Mouse (Mus musculus) embryo, embryonic 10 days (tissue): Measurements from ENCODE around the gene Usp5.
"Not testable (repeated sequence)": the region's sequence is repeated elsewhere in the genome, so short reads cannot be mapped to it uniquely, and the experiment has no call there.

ENCODE experiments used
- DNase-seq: peaks from one replicate; pipeline ENCODE4 v3.0.0-alpha.2; 2015; ENCODE audit warnings: low spot score

The Usp5 gene

DNA sequence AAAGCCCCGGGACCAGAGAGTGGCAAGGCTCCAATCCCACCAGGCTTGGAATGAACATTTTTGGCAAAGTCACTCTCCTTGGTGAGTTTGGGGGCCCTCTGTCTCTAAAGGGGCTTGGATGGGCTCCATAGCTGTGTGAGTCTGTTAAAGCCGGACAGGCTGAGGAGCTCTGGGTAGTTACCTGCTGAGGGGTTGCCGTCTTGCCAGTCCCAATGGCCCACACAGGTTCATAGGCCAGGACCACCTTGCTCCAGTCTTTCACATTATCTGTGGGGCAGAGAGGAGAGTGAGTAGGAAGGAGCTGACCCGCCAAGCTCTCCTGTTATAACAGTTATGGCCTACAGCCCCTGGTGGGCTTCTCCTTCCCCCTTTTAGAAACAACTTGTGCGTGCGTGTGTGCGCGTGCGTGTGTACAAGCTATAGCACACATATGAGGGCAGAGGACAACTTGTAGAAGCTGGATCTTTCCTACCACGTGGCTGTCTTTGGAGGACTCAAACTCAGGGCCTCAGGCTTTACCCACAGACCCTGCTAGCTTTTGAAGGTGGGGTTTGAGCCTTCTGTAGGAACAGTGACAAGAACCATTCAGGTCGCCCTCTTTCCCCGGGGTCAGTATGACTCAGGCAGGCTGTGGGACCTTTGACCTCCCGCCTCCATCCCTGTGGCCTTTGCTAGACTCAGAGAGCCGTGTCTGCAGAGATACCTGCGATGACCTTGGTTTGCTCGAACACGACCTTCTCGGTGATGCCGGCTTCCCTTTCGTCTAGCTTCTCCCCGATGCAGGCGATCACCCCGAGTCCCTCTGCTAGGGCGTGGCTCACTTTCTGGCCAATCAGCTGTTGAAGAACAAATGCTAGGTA is 17.4 kb downstream of the Usp5 start:
- no peak for DNase-seq

GRCm38 (mm10) chr6:124811403-124811665 is 17.9 kb downstream of the Usp5 start:
- no peak for DNase-seq

DNA sequence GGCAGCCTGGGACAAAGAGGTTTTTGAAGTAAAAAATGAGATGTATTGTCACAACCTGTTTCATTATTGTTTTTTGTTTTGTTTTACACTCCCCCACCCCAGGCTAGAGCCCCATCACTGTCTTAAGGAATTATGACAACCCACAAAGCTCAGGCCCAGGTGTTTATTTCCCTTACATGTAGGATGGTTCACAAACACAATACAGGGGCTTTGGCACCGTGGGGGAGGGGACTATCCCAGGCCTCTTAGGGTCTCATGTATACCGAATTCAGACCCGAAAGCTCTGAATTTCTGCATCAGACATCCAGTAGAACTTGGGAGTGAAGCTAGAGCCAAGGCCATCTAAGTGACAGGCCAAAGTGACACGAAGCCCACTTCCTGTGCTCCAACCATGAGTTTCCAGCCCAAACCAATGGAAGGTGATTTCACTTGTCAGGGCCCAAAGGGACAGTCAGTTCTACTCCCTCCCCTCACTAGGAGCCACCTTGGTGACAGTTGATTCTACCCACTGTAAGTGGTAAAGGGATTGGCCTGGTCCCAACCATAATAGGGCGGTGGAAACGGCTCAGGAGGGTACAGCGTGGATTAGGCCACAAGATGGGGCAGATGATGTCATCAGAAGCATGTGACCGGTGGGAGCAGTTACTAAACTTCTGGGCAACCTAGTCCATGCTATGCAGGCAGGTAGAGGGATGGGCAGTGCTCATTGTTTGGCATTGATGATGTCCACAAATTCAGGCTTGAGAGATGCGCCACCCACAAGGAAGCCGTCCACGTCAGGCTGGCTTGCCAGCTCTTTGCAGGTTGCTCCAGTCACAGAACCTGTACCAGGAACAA is 18.5 kb downstream of the Usp5 start:
- DNase-seq, result not testable (repeated sequence)

DNA sequence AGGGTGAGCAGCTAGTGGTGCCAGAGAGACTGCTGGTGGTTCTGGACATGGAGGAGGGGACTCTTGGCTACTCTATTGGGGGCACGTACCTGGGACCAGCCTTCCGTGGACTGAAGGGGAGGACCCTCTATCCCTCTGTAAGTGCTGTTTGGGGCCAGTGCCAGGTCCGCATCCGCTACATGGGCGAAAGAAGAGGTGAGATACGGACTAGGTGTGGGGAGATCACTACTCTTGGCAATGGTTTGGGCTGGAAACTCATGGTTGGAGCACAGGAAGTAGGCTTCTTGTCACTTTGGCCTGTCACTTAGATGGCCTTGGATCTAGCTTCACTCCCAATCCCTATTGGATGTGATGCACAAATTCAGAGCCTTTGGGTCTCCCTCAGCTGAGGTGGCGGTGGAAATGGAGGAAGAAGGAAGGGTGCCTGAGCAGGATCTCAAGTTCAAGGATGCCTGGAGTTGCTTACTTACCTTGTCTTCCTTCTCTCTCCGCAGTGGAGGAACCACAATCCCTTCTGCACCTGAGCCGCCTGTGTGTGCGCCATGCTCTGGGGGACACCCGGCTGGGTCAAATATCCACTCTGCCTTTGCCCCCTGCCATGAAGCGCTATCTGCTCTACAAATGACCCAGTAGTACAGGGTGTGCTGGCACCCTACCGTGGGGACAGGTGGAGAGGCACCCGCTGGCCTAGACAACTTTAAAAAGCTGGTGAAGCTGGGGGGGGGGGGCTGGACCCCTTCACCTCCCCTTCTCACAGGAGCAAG is 19.3 kb downstream of the Usp5 start:
- DNase-seq, result no peak

GRCm38 (mm10) chr6:124809052-124809774 is 20.1 kb downstream of the Usp5 start:
- DNase-seq, result peak; percentile 93

DNA sequence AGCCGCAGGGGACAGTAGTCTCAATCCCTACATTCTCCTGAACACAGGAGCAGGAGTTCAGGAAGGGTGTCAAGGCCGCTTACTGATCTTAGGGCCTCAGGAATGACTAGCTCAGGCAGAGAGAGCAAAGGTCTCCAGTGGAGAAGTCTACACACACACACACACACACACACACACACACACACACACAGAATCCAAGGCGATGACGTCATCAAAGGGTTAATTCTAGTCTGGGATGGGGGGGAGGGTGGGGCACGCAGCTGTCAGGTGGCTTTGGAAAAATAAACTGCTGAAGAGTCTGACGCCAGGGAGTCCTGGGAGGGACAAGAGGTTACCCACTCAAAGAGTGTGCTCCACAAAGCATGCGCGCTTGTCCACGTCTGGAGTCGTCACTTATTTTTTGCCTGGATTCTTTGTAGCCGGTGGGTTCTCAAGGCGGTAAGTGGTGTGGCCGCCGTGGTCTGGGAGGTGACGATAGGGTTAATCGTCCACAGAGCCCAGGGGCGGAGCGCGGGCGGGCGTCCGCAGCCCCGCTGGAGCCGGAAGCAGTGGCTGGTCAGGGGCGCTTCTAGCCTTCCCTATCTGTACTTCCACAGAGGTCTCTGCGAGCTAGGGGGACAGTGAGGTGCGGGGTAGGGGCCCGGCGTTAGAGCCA is 20.8 kb downstream of the Usp5 start, which contains the start of gene Spsb2:
Spsb2 (plus strand) TSS at position 304 of the 655 bp plus-strand sequence.
- peak; percentile 85 for DNase-seq

DNA sequence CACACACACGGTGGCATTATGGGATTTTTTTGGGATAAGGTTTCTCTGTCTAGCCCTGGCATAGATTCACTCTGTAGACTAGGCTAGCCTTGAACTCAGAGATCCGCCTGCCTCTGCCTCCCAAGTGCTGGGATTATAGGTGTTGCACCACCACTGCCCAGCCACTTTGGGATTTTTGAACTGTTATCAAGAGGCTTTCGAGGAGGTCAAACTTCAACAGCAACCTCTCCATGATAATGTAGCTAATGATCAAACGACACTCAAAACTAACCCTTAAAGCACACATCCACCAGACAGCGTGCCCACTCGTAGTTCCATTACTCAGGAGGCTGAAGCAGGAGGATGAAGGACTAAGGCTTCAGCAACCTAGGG is 21.3 kb downstream of the Usp5 start:
- no peak for DNase-seq

GRCm38 (mm10) chr6:124807366-124807765 is 21.9 kb downstream of the Usp5 start:
- no peak for DNase-seq

DNA sequence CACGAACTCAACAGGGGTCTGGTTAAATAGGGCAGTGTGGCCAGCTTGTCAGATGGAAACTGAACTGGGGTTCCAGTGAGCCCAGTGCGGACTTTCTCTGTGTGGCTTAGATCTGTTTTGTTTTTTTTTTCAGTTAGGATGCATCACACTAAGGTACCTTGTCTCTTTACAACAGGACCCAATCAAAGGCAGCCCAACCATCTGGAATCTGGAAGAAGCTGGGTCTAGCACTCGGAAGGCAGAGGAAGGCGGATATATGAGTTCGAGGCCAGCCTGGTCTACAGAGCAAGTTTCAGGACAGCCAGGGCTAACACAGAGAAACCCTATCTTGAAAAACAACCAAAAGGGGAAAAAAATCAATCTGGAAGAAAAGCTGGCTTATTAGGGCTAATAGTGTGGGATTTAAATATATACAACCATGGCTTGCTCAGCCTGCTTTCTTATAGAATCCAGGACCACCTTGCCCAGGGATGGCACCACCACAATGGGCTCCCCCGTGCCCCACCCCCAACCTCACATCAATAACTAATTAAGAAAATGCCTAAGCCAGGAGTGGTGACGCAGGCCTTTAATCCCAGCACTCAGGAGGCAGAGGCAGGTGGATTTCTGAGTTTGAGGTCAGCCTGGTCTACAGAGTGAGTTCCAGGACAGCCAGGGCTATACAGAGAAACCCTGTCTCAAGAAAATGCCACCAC is 22.7 kb downstream of the Usp5 start:
- DNase-seq, result no peak

- DNase-seq, result peak; percentile 94
These were observed 23.7 kb downstream of the Usp5 start for GRCm38 (mm10) chr6:124805341-124806321.

- DNase-seq, result no peak
These were observed 24.9 kb downstream of the Usp5 start for GRCm38 (mm10) chr6:124804341-124804740.

- DNase-seq, result not testable (repeated sequence)
These were observed 25.6 kb downstream of the Usp5 start for GRCm38 (mm10) chr6:124803691-124804090.

DNA sequence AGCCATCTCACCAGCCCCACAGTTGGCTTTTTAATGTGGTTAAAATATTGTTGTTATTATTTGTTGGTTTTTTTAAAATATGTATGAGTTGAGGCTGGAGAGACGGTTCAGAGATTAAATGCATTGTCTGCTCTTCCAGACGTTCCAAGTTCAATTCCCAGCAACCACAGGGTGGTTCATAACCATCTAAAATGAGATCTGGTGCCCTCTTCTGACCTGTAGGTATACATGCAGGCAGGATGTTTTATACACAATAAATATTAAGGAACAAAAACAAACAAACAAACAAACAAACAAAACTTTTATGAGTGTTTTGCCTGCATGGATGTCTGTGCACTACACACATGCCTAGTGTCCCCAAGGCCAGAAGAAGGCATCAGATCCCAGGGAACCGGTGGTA is 26.2 kb downstream of the Usp5 start:
- DNase-seq, result no peak

DNA sequence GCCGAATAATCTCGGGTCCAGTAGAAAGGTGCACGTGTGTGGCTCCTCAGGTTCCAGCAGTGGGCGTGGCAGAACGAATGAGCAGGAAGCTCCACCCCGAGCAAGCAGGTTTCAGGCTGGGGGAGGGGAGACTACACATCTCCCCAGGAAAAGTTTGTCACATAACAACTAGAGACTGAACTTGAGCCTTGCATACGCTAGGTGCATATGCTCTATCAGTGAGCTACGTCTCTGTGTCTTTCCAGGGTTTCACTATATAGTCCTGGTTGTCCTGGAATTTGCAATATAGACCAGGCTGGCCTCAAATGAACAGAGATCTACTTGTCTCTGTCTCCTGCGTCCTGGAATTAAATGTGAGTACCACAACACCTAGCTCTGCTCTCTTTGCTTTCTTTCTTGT is 26.9 kb downstream of the Usp5 start:
- peak; percentile 40 for DNase-seq

- no peak for DNase-seq
These were observed 33.1 kb downstream of the Usp5 start for GRCm38 (mm10) chr6:124796200-124796599.

- no peak for DNase-seq
These were observed 33.5 kb downstream of the Usp5 start for GRCm38 (mm10) chr6:124795781-124796180.

DNA sequence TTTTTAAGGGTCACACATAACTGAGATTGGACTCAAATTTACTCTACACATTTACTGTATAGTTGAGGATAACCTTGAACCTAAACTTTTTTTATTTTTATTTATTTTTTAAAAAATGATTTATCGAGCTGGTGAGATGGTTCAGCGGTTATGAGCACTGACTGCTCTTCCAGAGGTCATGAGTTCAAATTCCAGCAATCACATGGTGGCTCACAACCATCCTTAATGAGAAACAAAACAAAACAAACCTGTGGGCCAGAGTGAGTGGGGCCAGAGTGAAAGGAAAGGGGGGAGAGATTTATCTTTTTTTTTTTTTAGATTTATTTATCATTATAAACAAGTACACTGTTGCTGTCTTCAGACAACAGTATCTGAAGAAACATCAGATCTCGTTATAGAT is 37.4 kb downstream of the Usp5 start:
- no peak for DNase-seq

GRCm38 (mm10) chr6:124790121-124790520 is 39.2 kb downstream of the Usp5 start:
- DNase-seq, result no peak

DNA sequence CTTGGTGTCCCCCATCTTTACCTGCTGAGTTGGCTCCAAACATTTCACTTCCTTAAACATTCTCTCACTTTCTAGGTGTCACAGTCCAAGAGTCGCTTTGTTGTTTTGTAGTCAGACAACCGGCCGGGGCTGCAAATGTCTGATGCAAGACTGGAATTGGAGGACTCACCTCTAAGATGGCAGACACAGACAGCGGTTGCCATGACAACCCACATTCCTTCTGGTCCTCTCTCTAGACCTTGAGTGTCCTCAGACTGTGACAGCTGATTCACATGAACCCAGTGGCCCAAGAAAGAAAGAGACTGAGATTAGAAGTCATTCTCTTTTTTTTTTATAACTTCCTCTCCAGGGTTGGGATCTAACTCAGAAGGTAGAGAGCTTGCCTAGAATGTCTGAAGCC is 39.8 kb downstream of the Usp5 start:
- no peak for DNase-seq

DNA sequence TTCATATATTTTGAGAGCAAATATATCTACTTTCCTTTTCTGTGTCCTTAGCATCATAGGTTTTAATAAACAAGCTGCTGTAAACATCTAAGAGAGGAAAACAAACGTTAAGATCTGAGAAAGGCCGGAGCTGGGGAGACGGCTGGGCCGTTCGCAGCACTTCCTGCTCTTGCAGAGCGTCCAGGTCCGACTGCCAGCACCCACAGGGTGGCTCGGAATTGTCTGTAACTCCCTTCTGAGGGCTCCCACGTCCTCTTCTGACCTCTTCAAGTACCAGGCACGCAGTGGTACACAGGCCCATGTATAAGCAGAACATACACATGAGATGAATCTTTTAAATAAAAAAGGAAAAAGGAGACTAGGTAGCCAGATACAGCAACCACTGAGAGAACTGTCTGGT is 41.6 kb downstream of the Usp5 start:
- DNase-seq, result no peak
